Mouse (Mus musculus) liver, embryonic 14.5 days (tissue): ENCODE results near the gene Prph2. TPM values are rescaled to one million over a fixed set of nuclear protein-coding genes. Genes with fewer than 3 reads are reported as not detected.
A peak's percentile ranks its signal among the peaks of the same experiment; 100 is the strongest.

ENCODE experiments used
- ATAC-seq: fragments of 200-750 bp; cut with Nextera tagmentation; 2 replicates; pipeline ENCODE4 v1.8.0; 2017; ENCODE audit warnings: moderate number of reproducible peaks, mild to moderate bottlenecking, moderate library complexity; ENCODE audit not compliant: insufficient read depth
- DNase-seq, 3 experiments: peaks; one replicate each; pipeline ENCODE4 v3.0.0-alpha.2; 2012 to 2013; ENCODE audit warnings: low read depth in 3 of 3, low spot score in 3 of 3
- H3K27ac ChIP-seq: fragments of 300-500 bp; sonication (generic); 2 replicates; pipeline ENCODE4 v1.5.1; 2014; ENCODE audit warnings: moderate library complexity, mild to moderate bottlenecking, control low read depth, inconsistent platforms
- H3K27me3 ChIP-seq: fragments of 300-500 bp; sonication (generic); 2 replicates; pipeline ENCODE4 v1.6.1; 2014; ENCODE audit warnings: mild to moderate bottlenecking, low read length, moderate library complexity; ENCODE audit not compliant: control insufficient read depth, insufficient read depth
- H3K36me3 ChIP-seq: fragments of 300-500 bp; sonication (generic); replicated peaks from 2 replicates; pipeline ENCODE4 v1.6.1; 2014; ENCODE audit warnings: low read depth; ENCODE audit not compliant: control insufficient read depth, insufficient read depth
- H3K4me1 ChIP-seq, 2 experiments: fragments of 200-500 bp in 1 of 2; fragments of 300-500 bp in 1 of 2; sonication (generic) in 1 of 2; replicated peaks; 2 replicates each; pipeline ENCODE4 v1.6.1; 2012 to 2014; ENCODE audit warnings: antibody characterized with exemption in 1 of 2, inconsistent platforms in 1 of 2, low read length in 1 of 2; ENCODE audit not compliant: control insufficient read depth in 2 of 2, insufficient read depth in 2 of 2
- H3K4me2 ChIP-seq: fragments of 300-500 bp; sonication (generic); 2 replicates; pipeline ENCODE4 v1.6.1; 2014; ENCODE audit warnings: low read depth, mild to moderate bottlenecking, control low read depth, moderate library complexity
- H3K4me3 ChIP-seq, 2 experiments: fragments of 200-500 bp in 1 of 2; fragments of 300-500 bp in 1 of 2; sonication (generic) in 1 of 2; 2 replicates each; pipeline ENCODE4 v1.5.1; 2012 to 2014; ENCODE audit warnings: low read depth in 2 of 2, low read length in 2 of 2, mild to moderate bottlenecking in 2 of 2, control low read depth in 1 of 2, inconsistent platforms in 1 of 2, moderate library complexity in 1 of 2; ENCODE audit not compliant: insufficient read depth in 1 of 2
- H3K9ac ChIP-seq: fragments of 300-500 bp; sonication (generic); replicated peaks from 2 replicates; pipeline ENCODE4 v1.6.1; 2014; ENCODE audit warnings: mild to moderate bottlenecking, control low read depth, moderate library complexity
- H3K9me3 ChIP-seq: fragments of 300-500 bp; sonication (generic); 2 replicates; pipeline ENCODE4 v1.6.1; 2016; ENCODE audit warnings: low read length, mixed read lengths; ENCODE audit not compliant: control insufficient read depth
- CTCF ChIP-seq: IDR thresholded peaks from 2 replicates; pipeline ENCODE4 v1.5.1; 2016; ENCODE audit warnings: antibody characterized with exemption, low read depth, control low read depth
- EP300 ChIP-seq: IDR thresholded peaks from 2 replicates; pipeline ENCODE4 v1.6.1; 2016; ENCODE audit warnings: antibody characterized with exemption, low read depth
- WGBS: fragments of 180-500 bp; shearing (Covaris S2); extraction: QIAGEN DNeasy Blood & Tissue Kit; methylation state at CpG from one replicate; pipeline ENCODE4 v1.1.7; 2014; ENCODE audit not compliant: insufficient replicate concordance; 5-methylcytosine and 5-hydroxymethylcytosine counted together
- polyA plus RNA-seq, 2 experiments: library from polyadenylated mRNA; depleted of rRNA in 1 of 2; stranded (reverse) in 1 of 2; unstranded in 1 of 2; fragments of >200 nt; fragmentation: Nextera tagmentation in 1 of 2; extraction: Ambion mirVana in 1 of 2; gene quantifications; 2 replicates each; pipeline versions ENCODE4 v1.2.1 to v1.2.3; 2012 to 2014

The Prph2 gene
- polyA plus RNA-seq, 2 experiments = not detected

- Histone ChIP-seq H3K27me3 (no peaks in the 10 kb centered on the region), H3K4me2 (no peak overlapping the region), H3K9me3 (no peaks in the 10 kb centered on the region), H3K36me3 (peaks cover 56% of the 10 kb centered on the region), H3K27ac (no peak overlapping the region), H3K4me3 (no peak overlapping the region), H3K9ac (no peak overlapping the region), H3K4me1 (no peaks in the 10 kb centered on the region)
- DNase-seq = no peak
- no peak for TF ChIP-seq CTCF
- no peak for TF ChIP-seq EP300
- ATAC-seq = no peak
- WGBS = 85% methylated on average over 9 of the region's 9 CpGs
Observed at GRCm38 (mm10) chr17:46946276-46946675, 36.0 kb downstream of the Prph2 start.

GRCm38 (mm10) chr17:46958045-46958444, 47.8 kb downstream of the Prph2 start:
- no peak for DNase-seq
- 78% methylated on average over 2 of the region's 2 CpGs for WGBS

GRCm38 (mm10) chr17:46960216-46960615, 50.0 kb downstream of the Prph2 start:
- 83% methylated on average over 10 of the region's 10 CpGs for WGBS
- no peak overlapping the region for H3K4me2 ChIP-seq
- DNase-seq (no peak), ATAC-seq (no peak)
- no peaks in the 10 kb centered on the region for H3K27me3 ChIP-seq
- H3K4me1 ChIP-seq = no peaks in the 10 kb centered on the region
- H3K9me3 ChIP-seq = no peaks in the 10 kb centered on the region
- no peak overlapping the region for H3K4me3 ChIP-seq
- no peak overlapping the region for H3K9ac ChIP-seq
- TF ChIP-seq CTCF = no peak
- TF ChIP-seq EP300 = no peak
- H3K36me3 ChIP-seq = peaks cover 92% of the 10 kb centered on the region
- H3K27ac ChIP-seq = no peak overlapping the region

More at GRCm38 (mm10) chr17:46958045-46958444, 47.8 kb downstream of the Prph2 start:
- no peak overlapping the region for H3K27ac ChIP-seq
- no peaks in the 10 kb centered on the region for H3K4me1 ChIP-seq
- no peaks in the 10 kb centered on the region for H3K9me3 ChIP-seq
- H3K4me3 ChIP-seq = no peak overlapping the region
- ATAC-seq = no peak
- H3K36me3 ChIP-seq = peaks cover 87% of the 10 kb centered on the region
- H3K27me3 ChIP-seq = no peaks in the 10 kb centered on the region
- TF ChIP-seq EP300 (no peak), CTCF (peak; percentile 32)
- no peak overlapping the region for H3K9ac ChIP-seq
- no peak overlapping the region for H3K4me2 ChIP-seq

DNA sequence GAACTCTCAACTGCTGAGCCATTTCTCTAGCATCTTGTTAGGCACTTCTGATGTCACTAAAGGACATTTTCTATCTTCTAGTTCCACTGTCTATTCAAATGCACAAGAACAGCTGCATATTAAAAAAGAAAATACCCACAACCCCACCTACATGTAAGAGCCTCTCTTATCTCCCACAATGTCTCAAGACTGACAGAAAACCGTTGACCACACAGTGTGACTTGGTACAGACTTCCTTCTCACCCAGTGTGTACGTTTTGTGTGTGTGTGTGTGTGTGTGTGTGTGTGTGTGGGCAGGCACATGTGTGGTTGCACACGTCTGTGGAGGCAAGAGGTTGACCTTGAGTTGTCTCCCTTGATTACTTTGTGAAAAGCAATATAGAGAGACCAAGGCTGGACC, 51.9 kb downstream of the Prph2 start:
- Histone ChIP-seq H3K4me1 (no peaks in the 10 kb centered on the region), H3K4me2 (no peak overlapping the region), H3K9ac (no peak overlapping the region), H3K36me3 (peaks cover 89% of the 10 kb centered on the region), H3K27me3 (no peaks in the 10 kb centered on the region), H3K27ac (no peak overlapping the region), H3K4me3 (no peak overlapping the region), H3K9me3 (no peaks in the 10 kb centered on the region)
- DNase-seq (no peak), ATAC-seq (no peak)
- TF ChIP-seq EP300 = peak; percentile 17; the same call in 1 of the 2 replicates
- TF ChIP-seq CTCF = no peak
- WGBS = 18% methylated on average over 3 of the region's 3 CpGs

GRCm38 (mm10) chr17:46963186-46963585, 52.9 kb downstream of the Prph2 start:
- no peaks in the 10 kb centered on the region for H3K4me1 ChIP-seq
- no peak overlapping the region for H3K4me2 ChIP-seq
- no peak for TF ChIP-seq CTCF
- TF ChIP-seq EP300 = no peak
- H3K4me3 ChIP-seq = no peak overlapping the region
- WGBS = 86% methylated on average over 13 of the region's 13 CpGs
- DNase-seq (no peak), ATAC-seq (no peak)
- H3K27ac ChIP-seq = no peak overlapping the region
- H3K9me3 ChIP-seq = no peaks in the 10 kb centered on the region
- H3K36me3 ChIP-seq = peaks cover 88% of the 10 kb centered on the region
- H3K9ac ChIP-seq = no peak overlapping the region
- H3K27me3 ChIP-seq = no peaks in the 10 kb centered on the region
